Mouse (Mus musculus): Measurements from ENCODE around the gene Cog6. TPM values are rescaled to one million over a fixed set of nuclear protein-coding genes. Genes with fewer than 3 reads are reported as not detected.
"Not testable (repeated sequence)": the region's sequence is repeated elsewhere in the genome, so short reads cannot be mapped to it uniquely, and the experiment has no call there.

The Cog6 gene
- polyA plus RNA-seq, 1 experiment: 44.0 TPM

- TF ChIP-seq POLR2A (IDR thresholded peaks at IDR 0.05; ENCODE audit: borderline replicate concordance, extremely low read depth, insufficient read depth, insufficient read length, poor library complexity, severe bottlenecking): no peak
- no peak for TF ChIP-seq CTCF (IDR thresholded peaks at IDR 0.05; ENCODE audit: borderline replicate concordance, extremely low read depth, insufficient read depth, insufficient read length)
Measured at GRCm38 (mm10) chr3:52990041-52990737, 26.8 kb downstream of the Cog6 start.

GRCm38 (mm10) chr3:52985508-52985941 is 31.5 kb downstream of the Cog6 start:
- not testable (repeated sequence) for DNase-seq (ENCODE audit: low read depth)

More at GRCm38 (mm10) chr3:52990041-52990737, 26.8 kb downstream of the Cog6 start:
- DNase-seq (ENCODE audit: low read depth): no peak

GRCm38 (mm10) chr3:52983772-52984171 is 33.3 kb downstream of the Cog6 start:
- TF ChIP-seq CTCF (IDR thresholded peaks at IDR 0.05; ENCODE audit: borderline replicate concordance, extremely low read depth, insufficient read depth, insufficient read length): no peak
- no peak for DNase-seq (ENCODE audit: low read depth)

- no peak for TF ChIP-seq CTCF (IDR thresholded peaks at IDR 0.05; ENCODE audit: borderline replicate concordance, extremely low read depth, insufficient read depth, insufficient read length)
- no peak for TF ChIP-seq POLR2A (IDR thresholded peaks at IDR 0.05; ENCODE audit: borderline replicate concordance, extremely low read depth, insufficient read depth, insufficient read length, poor library complexity, severe bottlenecking)
- DNase-seq (ENCODE audit: low read depth): no peak
Measured at GRCm38 (mm10) chr3:52982993-52983392, 34.0 kb downstream of the Cog6 start.

GRCm38 (mm10) chr3:52974674-52975556 is 42.1 kb downstream of the Cog6 start:
- DNase-seq (ENCODE audit: low read depth): peak; percentile 76

GRCm38 (mm10) chr3:52972916-52973315 is 44.1 kb downstream of the Cog6 start:
- DNase-seq (ENCODE audit: low read depth): no peak
- TF ChIP-seq POLR2A (IDR thresholded peaks at IDR 0.05; ENCODE audit: borderline replicate concordance, extremely low read depth, insufficient read depth, insufficient read length, poor library complexity, severe bottlenecking): no peak
- no peak for TF ChIP-seq CTCF (IDR thresholded peaks at IDR 0.05; ENCODE audit: borderline replicate concordance, extremely low read depth, insufficient read depth, insufficient read length)

More at GRCm38 (mm10) chr3:52974674-52975556, 42.1 kb downstream of the Cog6 start:
- peak; percentile 77 for TF ChIP-seq CTCF (IDR thresholded peaks at IDR 0.05; ENCODE audit: borderline replicate concordance, extremely low read depth, insufficient read depth, insufficient read length)
- TF ChIP-seq POLR2A (IDR thresholded peaks at IDR 0.05; ENCODE audit: borderline replicate concordance, extremely low read depth, insufficient read depth, insufficient read length, poor library complexity, severe bottlenecking): no peak

- no peak for DNase-seq (ENCODE audit: low read depth)
- TF ChIP-seq CTCF (IDR thresholded peaks at IDR 0.05; ENCODE audit: borderline replicate concordance, extremely low read depth, insufficient read depth, insufficient read length): no peak
- TF ChIP-seq POLR2A (IDR thresholded peaks at IDR 0.05; ENCODE audit: borderline replicate concordance, extremely low read depth, insufficient read depth, insufficient read length, poor library complexity, severe bottlenecking): no peak
Measured at GRCm38 (mm10) chr3:52967046-52967445, 50.0 kb downstream of the Cog6 start.

GRCm38 (mm10) chr3:52964206-52964605 is 52.8 kb downstream of the Cog6 start:
- DNase-seq (ENCODE audit: low read depth): no peak
- no peak for TF ChIP-seq CTCF (IDR thresholded peaks at IDR 0.05; ENCODE audit: borderline replicate concordance, extremely low read depth, insufficient read depth, insufficient read length)
- TF ChIP-seq POLR2A (IDR thresholded peaks at IDR 0.05; ENCODE audit: borderline replicate concordance, extremely low read depth, insufficient read depth, insufficient read length, poor library complexity, severe bottlenecking): no peak

GRCm38 (mm10) chr3:52963441-52963840 is 53.6 kb downstream of the Cog6 start:
- TF ChIP-seq CTCF (IDR thresholded peaks at IDR 0.05; ENCODE audit: borderline replicate concordance, extremely low read depth, insufficient read depth, insufficient read length): no peak
- peak; percentile 65 for DNase-seq (ENCODE audit: low read depth)

- no peak for DNase-seq (ENCODE audit: low read depth)
- TF ChIP-seq CTCF (IDR thresholded peaks at IDR 0.05; ENCODE audit: borderline replicate concordance, extremely low read depth, insufficient read depth, insufficient read length) (no peak), POLR2A (IDR thresholded peaks at IDR 0.05; ENCODE audit: borderline replicate concordance, extremely low read depth, insufficient read depth, insufficient read length, poor library complexity, severe bottlenecking) (no peak)
Measured at GRCm38 (mm10) chr3:52962391-52962790, 54.6 kb downstream of the Cog6 start.

GRCm38 (mm10) chr3:52961661-52962060 is 55.4 kb downstream of the Cog6 start:
- no peak for TF ChIP-seq POLR2A (IDR thresholded peaks at IDR 0.05; ENCODE audit: borderline replicate concordance, extremely low read depth, insufficient read depth, insufficient read length, poor library complexity, severe bottlenecking)
- TF ChIP-seq CTCF (IDR thresholded peaks at IDR 0.05; ENCODE audit: borderline replicate concordance, extremely low read depth, insufficient read depth, insufficient read length): no peak

GRCm38 (mm10) chr3:52960951-52961350 is 56.1 kb downstream of the Cog6 start:
- no peak for DNase-seq (ENCODE audit: low read depth)
- TF ChIP-seq POLR2A (IDR thresholded peaks at IDR 0.05; ENCODE audit: borderline replicate concordance, extremely low read depth, insufficient read depth, insufficient read length, poor library complexity, severe bottlenecking) (no peak), CTCF (IDR thresholded peaks at IDR 0.05; ENCODE audit: borderline replicate concordance, extremely low read depth, insufficient read depth, insufficient read length) (no peak)

More at GRCm38 (mm10) chr3:52961661-52962060, 55.4 kb downstream of the Cog6 start:
- DNase-seq (ENCODE audit: low read depth): peak; percentile 57
